Mouse (Mus musculus) layer of hippocampus, postnatal 14 days (tissue): ENCODE results near the gene Rassf6. TPM values are rescaled to one million over a fixed set of nuclear protein-coding genes. Genes with fewer than 3 reads are reported as not detected.
"Not testable (repeated sequence)": the region's sequence is repeated elsewhere in the genome, so short reads cannot be mapped to it uniquely, and the experiment has no call there.

ENCODE experiments used
- DNase-seq, 2 experiments: peaks; one replicate each; pipeline ENCODE4 v3.0.0; 2021 to 2022; ENCODE audit warnings: low spot score in 2 of 2, mixed read lengths in 1 of 2
- total RNA-seq, 2 experiments: library from RNA; stranded (reverse); gene quantifications; 2 replicates each; pipeline ENCODE4 v1.2.3; 2021

Gene Rassf6
- total RNA-seq, 2 experiments from 2014 or later = 0.32 to 0.52 TPM

DNA sequence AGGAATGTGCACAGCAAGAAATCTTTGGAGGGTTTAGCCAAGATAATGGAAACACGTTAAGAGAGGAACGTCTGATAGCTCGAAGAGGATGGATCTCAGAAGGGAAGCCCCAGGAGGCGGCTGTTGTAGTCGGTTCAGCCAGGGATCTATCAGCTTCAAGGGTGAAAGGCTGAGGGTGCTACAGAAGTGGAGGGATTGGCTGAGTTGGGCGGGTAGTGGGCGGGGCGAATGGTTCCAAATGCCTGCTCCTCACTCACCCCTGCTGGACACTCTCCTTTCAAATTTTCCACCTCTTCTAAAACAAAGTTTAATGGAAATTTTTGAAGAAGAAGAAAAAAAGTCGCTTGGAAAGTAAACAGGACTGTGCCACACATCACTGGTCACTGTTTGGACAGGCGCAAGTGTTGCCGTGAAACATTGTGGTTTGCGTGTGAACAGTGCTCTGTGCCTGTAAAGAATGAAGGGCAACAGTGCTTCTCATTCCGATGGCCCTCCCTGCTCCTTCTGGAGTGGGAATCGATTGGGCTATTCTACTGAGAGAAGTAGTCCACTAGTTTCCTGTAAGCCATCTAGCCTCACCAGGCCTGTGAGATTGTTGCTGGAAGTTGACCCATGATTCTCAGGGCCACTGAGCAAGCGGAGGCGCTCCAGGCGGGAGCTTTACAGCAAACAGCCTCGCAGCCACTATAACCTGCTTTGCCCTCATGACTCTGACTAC, 15.6 kb downstream of the Rassf6 start:
- no peak for DNase-seq

DNA sequence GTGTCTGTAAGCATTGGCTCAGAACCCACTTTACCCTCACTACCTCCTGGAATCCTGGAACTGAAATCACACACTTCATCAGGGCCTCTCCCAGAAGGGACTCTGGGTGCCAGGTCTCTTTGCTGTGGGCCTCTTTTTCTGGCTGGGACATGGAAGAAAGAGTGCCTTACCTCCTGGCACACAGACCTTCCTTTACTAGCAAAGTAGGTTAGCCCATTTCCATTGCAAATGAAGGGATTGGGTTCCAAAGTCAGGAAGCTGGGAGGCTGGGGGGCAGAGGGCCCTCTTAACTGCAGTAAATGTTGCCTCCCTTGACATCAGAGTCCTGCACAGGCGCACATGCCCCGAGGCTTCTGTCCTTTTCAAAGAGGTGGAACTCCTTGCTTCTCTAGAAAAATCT, 17.2 kb downstream of the Rassf6 start:
- DNase-seq = no peak

DNA sequence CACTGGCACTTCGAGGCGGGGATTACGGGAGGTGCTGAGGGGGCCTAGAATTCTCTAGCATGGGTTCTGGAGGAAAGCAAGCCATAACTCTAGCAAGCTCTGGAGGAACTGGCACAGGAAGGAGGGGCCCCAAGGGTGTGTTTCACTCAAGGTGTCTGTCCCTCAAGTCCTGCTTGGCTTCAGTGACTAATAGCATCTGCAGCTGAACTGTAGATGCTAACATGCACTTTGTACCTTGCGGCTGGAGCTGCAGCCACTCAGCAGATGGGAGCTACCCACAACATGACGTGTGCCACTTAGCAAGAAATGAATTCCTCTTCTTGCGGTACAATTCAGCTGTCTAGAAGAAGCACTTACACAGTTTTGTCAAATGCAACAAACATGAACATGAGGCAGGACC, 18.7 kb downstream of the Rassf6 start:
- DNase-seq = no peak

DNA sequence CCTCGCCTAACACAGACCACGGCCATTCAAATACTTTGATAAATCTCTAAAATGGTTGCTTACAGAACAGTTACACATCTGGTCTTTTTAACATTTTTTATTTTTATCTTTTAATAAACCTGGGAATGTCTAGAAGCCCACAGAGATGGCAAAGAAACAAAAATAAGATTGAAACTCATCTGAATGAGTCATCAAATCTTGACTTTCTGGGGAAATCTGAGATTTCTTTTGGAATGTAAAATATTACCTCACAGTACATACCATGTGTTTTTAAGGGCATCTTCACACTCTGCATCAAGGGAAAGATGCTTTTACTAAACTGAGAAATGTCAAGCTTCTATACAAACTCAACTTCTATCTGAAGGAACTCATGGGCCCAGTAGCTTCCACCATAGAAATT, 19.1 kb downstream of the Rassf6 start:
- DNase-seq = no peak

DNA sequence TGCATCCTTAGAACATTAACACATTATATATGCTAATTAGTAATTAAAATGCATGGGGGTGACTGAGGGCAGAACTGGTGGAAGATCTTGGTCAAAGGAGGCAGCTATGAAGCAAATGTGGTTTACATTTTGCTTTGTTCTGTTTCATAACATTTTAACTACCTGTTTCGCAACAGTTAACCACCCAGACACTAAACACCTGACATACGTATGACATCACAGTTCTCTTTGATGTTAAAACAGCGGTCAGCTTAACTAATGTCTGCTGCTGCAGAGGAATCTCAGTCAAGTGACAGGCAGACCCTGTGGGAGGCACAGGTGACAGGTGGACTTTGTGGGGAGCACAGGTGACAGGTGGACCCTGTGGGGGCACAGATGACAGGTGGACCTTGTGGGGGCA, 22.6 kb downstream of the Rassf6 start:
- DNase-seq = no peak

DNA sequence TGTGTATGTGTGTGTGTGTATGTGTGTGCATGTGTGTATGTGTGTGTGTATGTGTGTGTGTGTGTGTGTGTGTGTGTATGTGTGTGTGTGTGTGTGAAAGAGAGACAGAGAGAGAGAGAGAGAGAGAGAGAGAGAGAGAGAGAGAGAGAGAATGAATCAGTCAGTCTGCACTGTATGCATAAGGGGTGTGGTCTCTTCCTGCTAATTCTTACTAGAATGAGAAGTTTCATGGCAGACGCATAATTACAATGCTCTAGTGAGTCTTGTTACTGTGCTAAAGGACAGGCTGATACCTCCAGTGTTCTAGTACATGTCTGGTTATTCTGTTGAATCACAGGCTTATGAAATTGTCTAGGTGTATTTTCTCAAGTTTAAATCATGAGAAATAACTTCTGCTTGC, 27.7 kb downstream of the Rassf6 start:
- not testable (repeated sequence) for DNase-seq

DNA sequence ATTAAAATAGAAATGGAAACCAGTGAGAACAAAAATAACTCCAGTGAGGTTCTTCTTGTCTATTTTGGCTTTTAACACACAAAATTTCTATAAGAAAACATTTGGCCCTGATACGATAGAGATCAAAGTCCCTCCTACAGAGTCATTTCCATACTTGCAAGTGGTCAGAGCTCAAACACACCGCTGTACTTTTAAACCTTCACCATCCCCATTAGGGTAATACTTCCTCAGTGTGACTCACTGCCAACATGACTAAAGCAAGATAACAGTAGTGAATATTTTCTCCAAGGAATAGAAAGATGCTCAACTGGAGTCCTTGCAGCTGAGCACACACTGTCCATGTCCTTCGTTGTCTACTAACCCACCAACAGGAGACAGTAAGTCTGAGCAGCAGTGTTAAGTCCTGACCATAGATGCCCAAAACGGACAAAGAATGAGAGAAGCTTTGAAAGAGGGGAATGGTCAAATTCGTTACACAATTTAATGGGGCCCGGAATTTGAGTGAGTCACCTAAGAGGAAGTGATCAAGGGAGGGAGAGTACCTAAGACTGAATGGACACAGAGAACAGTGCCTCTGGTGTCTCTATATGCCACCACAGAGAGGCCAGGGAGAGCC, 28.4 kb downstream of the Rassf6 start:
- no peak for DNase-seq

DNA sequence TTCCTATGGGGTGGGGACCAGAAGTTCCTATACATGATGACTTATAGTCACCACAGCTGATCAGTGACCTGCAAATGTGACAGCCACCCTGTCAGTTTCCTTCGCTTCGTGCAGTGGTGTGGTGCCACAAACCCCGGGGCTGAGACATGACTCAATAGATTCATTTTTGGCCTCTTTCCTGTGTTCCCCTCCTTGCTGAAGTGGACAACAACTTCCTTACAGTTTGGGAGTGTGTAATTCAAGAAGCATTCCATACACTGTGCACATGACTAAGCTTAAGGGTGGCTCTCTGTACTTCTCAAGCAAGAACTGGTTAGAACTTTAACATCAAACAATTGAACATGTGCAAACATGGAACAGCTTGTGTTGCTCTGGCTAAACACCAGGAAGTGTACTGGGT, 29.1 kb downstream of the Rassf6 start:
- DNase-seq = no peak

DNA sequence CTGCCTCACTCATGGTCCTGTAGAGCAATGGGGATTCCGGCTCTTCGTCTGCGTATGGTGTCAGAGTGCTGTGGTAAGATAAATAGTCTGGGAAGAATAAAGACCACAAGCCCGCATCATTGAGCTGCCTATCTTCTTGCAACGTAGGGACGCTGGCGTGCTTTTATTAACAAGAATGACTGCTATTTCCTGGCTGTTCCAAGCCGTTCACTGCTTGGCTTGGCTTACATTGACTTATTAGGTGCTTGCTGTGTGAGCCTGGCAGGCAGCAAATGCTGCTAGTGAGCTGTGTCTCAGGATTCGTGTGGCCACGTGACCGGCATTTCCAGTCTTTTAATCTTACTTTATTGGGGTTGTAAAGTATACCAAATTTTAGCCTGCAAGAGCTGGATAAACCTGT, 31.6 kb downstream of the Rassf6 start:
- DNase-seq = no peak

DNA sequence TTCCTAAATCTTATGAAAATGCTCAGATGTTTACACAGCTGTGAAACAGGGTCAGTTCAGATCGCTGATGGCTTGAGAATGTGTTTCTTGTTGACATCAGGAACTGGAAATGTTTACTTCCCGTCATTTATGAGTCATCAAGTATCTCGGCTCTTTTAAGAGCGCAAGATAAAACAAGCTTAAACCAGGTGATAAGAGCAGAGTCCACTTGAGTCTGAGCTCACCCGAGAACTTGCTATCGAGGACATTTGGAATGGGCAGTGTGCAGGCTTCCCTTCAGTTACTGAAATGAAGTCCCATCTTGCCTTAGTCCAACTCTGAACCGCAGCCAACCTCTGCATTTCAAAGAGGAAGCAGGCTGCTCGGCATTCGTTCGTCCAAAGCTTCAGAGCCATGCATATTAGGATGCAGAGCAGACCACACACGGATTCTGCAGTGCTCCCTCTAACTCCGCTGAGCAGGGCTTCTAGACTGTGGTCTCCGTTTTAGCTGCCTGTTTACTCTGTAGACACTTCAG, 37.0 kb downstream of the Rassf6 start:
- DNase-seq = peak in 1 of 2 experiments; percentile 13

DNA sequence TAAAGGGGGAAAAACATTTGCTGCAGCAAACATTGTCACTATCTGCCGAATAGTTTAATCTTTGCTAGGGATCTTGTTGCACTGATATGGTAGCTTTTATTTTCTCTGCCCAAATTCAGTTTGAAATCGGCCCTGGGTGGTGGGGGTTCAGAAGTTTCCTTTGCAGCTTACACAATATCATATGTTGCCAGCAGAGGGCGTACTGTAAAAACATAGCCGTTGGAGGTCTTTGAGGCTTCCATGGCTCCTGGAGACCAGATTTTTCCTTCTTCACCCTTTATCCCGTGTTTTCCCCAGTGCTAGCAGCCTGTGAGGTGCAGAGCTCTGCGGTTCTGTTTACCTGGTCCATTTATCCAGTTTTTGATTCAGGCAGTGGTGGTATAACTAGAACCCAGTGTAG, 39.0 kb downstream of the Rassf6 start:
- peak; percentile 41 to 64 for DNase-seq

DNA sequence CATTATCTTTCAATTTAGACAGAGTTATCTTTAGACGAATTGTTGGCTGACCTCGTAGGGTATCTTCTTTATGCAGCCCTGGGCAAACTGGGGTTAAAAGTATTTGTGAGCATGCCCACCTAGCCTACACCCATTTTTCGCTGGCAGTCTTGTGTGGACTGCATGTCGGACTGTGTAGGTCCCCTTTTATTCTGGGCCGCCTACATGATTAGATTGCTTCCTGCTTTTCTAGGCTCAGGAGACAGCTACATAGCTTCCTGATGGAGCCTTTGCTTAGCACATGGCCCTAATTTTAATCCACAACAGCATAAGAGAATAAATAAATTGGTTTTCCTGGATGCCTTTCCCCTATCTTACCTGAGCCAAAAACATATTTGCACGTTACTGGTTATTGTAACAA, 44.3 kb downstream of the Rassf6 start:
- DNase-seq = no peak

DNA sequence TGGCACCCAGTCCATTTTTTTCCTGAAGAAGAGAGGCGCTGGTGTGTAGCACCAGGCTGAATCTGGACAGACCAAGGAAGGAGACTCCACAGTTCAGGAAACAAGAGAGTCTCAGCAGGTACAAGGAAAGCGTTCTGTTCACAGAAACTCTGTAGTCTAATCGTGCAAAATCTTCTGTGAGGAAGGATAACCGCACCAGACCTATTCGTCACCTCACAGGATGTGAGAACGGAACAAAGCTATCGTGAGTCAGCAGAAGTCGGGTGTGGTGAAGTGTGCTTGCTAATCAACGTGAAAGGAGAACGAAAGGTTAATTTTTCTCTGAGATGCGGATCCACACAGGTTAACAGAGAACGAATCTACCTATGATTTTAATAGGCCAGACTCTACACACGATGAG, 45.5 kb downstream of the Rassf6 start:
- DNase-seq = no peak

DNA sequence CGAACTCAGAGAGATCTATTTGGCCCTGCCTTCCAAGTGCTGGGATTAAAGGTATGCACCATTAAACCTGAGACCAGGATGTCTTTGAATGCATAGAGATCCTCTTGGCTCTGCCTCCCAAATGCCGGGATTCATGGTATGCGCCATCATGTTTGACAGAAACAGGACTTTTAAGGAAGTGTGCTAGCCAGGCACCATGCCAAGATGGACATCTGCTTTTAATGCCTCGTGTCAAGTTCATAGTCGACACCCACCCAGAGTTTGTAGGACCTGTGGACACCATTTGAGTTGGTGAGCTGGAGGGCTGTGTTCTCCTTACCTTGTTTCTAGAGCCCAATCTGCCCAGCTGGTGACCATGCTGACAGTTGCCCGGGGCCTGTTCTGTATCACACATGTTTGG, 48.5 kb downstream of the Rassf6 start:
- DNase-seq = no peak

DNA sequence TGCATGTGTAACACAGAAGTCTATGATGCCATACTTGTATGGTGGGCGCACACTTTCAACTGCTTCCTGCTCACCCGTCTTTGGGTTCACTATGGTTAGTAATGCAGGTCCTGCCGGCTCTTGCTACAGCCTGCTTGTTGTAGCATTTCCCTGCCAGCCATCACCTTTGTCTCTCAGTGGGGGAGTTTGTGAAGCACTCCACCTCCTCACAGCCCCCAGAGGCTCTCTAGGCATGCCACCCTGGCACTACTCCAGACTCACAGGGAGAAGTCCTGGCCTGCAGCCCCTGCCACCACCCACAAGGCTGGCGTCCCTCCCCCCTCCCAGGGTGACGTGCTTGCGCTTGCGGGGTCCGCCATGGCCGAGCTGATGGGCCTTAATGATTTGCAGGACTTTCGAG, 49.8 kb downstream of the Rassf6 start:
- no peak for DNase-seq

DNA sequence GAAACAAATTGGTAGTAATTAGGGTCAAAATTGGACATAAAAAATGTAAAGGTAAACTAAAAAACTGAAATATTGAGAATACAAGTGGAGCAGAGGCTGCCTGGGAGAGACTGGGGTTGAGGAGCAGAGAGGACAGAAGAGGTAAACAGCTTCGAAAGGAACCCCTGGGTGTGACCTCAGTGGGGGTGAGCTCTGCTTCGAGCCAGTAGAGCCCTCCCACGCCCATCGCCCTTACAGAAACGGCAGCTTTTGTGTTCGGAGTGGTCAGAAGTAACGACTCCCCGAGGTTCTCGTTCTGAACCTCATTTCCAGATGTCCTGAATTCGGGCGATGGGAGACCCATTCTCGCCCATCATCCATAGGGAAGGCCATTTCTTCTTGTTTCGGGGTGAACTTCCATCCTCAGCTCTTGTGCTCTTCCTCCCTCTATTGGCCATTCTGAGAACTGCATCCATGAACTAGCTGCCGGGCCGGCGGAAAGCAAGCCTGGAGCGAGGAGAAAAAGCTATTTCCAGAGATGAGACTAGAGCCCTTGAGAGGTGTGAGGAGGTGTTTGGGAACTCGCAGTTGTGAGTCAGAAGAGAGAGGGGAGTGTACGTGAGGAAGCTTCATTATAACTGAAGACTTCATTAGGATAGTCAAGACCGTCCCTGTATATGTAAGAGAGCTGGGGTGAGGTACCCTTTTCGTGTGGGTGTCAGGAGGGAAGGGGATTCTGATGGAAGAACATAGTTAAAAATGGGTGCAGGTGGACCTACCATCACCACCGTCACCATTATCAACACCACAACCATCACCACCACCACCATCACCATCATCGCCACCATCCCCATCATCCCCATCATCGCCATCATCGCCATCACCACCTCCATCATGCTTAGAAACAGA, 51.5 kb downstream of the Rassf6 start:
- DNase-seq = peak; percentile 79 to 91

DNA sequence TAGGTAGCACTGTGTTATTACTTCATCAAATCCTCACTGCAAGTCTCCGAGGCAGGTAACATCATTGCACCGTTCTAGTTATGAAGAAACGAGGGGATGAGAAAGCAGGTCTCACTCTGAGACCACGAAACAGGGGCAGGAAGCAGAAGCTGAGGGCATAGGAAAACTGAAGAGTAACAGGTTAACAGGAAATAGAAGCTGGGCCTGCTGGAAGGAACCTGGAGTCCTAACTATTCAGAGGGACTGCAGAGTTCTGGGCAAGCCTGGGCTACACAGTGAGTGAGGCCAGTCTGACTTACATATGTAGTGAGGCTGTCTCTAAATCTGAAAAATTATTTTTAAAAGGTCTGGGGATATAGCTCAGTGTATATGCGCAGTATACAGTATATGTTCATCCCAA, 52.4 kb downstream of the Rassf6 start:
- no peak for DNase-seq

DNA sequence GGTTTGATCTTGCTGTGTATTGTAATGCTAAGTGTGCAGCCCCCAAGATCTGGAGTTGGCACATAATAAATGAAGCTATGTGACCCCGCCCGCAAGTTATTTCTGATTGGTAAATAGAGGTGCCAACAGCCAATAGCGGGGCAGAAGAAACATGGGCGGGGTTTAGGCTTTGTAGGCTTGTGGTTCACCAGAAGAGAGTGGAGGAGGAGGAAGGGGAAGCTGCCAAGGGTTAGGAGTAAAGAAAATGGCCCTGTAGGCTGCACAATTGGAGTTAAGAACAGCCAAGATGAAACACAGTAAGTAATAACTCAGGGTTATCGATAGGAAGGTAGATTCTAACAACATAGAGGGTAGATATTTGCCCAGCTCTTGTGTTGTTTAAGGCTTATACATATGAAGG, 53.9 kb downstream of the Rassf6 start:
- no peak for DNase-seq

DNA sequence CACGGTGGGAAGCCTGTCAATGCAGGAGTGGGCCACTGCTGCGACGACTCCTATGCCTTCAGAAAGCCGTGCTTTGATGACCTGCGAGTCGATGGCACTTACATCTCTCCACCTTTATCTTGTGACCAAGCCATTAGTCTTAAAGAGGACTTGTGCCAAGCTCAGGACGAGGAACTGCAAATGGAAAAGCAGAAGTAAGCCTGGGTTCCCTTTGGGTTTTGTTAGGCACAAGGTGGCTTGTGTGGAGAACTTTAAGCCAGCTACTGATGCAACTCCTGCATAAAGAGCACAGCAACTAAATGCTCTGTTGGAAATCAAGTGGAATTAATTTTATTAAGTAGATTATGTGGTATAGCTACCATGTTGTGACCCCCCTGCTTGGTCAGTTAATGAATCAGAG, 55.7 kb downstream of the Rassf6 start:
- no peak for DNase-seq

DNA sequence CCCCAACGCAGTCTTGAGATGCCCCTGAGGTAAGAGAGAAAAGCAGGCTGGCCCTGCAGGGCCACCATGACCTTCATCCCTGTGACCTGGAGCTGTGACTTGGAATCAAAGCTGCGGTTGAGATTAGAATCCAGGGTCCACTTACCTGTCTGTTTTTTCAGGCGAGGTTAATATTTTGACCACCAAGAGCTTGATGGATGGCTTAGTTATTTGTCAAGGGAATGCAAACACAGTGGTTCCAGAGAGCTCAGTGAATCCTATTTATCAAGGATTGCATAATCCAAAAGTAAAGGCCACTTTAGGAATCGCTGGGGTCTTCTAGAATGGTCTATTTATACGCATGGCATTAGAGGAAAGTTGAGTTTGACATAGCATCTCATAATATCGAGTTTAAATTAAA, 58.3 kb downstream of the Rassf6 start:
- no peak for DNase-seq

DNA sequence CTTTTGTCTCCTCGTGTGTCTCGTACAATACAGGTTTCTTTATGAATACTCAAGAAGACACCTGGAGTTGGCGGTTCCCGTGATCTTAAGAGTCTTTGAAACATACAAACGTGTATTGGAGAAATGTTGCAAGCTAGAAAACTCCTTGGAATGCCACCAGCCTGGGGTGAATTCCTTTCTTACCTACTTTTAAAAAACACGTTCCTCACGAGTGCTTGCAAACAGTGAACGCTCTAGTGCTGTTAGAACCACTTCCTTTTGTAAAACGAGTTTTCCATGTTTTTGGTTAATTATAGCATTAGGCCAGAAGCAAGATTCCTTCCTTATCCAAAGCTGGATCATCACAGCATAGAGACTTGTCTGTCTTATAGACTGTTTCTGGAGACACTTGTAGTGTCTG, 60.9 kb downstream of the Rassf6 start:
- DNase-seq = no peak

DNA sequence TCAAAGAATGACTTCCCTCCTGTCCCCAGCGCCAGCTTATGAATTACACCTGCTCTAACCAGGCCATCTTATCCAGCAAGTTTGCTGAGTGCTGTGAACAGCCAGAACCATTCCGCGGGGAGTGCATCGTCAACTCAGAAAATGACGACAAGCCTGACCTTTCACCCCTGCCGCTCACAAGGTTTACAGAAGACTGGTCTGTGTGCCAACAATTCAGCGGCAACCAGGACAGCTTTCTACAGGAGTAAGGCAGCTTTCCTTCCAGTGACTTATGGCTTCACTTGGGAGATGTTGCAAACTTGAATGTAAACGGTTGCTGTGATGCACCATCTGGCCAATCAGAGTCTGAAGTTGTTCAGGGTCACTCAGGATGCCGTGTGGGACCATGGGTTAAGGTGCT, 62.7 kb downstream of the Rassf6 start:
- no peak for DNase-seq
